Mouse (Mus musculus): ENCODE measurements at regions not wholly inside any gene's neighbourhood (a gene's known extent, or its start where the extent isn't known, plus 50 kb on each side); places are given as distances from the start of the nearest gene placed in this dataset.

GRCm38 (mm10) chr9:115646226-115646625 lies 263.0 kb upstream of the Gadl1 start:
- no peak for TF ChIP-seq POU5F1 (IDR thresholded peaks at IDR 0.05; ENCODE audit: borderline replicate concordance, low read length)
- TF ChIP-seq NANOG (IDR thresholded peaks at IDR 0.05; ENCODE audit: borderline replicate concordance, low read length) = peak; percentile 54; the same call in 1 of the 2 replicates
- TF ChIP-seq CTCF (conservative IDR thresholded peaks at IDR 0.05; ENCODE audit: low read length) = no peak
- Histone ChIP-seq H3K27me3 (ENCODE audit: insufficient read depth, low read length) (peaks cover 4% of the 10 kb centered on the region; the same call in 1 of the 2 replicates), H3K4me1 (replicated peaks; ENCODE audit: low read depth, low read length) (peaks cover 25% of the 10 kb centered on the region), H3K9me3 (ENCODE audit: low read length) (no peaks in the 10 kb centered on the region; the same call in 1 of the 2 replicates), H3K4me3 (replicated peaks; ENCODE audit: low read length) (no peak overlapping the region), H3K36me3 (ENCODE audit: insufficient read depth, low read length) (no peaks in the 10 kb centered on the region)

DNA sequence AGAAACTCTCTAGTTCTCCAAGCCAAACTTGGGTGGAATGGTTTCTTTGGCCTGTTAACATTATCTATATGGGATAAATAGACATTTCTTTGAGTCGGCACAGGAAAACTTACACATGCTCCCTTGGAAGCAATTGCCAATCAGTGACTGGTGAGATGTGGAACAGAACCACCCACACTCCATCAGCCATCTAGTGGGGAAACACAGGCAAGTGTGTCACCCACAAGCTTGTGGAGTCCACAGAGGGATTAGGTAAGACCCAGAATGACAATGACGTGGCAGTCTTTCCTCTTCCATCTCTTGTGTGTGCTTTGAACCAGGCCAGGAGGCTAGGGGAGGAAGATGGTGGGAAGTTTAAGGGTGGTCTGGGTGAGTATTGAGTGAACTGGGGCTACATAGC lies 257.5 kb upstream of the Gadl1 start:
- Histone ChIP-seq H3K4me1 (replicated peaks; ENCODE audit: low read depth, low read length) (peaks cover 9% of the 10 kb centered on the region), H3K4me3 (replicated peaks; ENCODE audit: low read length) (no peak overlapping the region), H3K9me3 (ENCODE audit: low read length) (no peaks in the 10 kb centered on the region; the same call in 1 of the 2 replicates), H3K36me3 (ENCODE audit: insufficient read depth, low read length) (no peaks in the 10 kb centered on the region), H3K27me3 (ENCODE audit: insufficient read depth, low read length) (peaks cover 2% of the 10 kb centered on the region; the same call in 1 of the 2 replicates)
- TF ChIP-seq CTCF (conservative IDR thresholded peaks at IDR 0.05; ENCODE audit: low read length) (no peak), POU5F1 (IDR thresholded peaks at IDR 0.05; ENCODE audit: borderline replicate concordance, low read length) (no peak), NANOG (IDR thresholded peaks at IDR 0.05; ENCODE audit: borderline replicate concordance, low read length) (no peak)

DNA sequence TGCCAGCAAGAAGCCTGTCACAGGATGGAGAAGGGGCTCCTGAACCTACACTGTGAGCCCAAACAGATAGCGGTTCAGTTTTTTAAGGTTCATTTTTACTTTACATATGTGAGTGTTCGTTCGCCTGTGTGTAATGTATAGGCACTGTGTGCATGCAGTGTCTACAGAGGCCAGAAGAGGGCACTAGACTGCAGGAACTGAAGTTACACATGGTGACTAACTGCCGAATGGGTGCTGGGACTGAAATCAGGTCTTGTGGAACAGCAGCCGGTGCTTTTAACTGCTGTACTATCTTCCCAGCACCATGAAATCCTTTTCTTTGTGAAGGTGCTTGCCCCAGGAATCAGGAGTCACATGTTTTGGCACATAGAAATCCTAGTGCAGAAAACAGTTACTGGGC lies 256.1 kb upstream of the Gadl1 start:
- no peaks in the 10 kb centered on the region for H3K36me3 ChIP-seq (ENCODE audit: insufficient read depth, low read length)
- H3K4me1 ChIP-seq (replicated peaks; ENCODE audit: low read depth, low read length) = peaks cover 9% of the 10 kb centered on the region
- TF ChIP-seq NANOG (IDR thresholded peaks at IDR 0.05; ENCODE audit: borderline replicate concordance, low read length) (no peak), POU5F1 (IDR thresholded peaks at IDR 0.05; ENCODE audit: borderline replicate concordance, low read length) (no peak), CTCF (conservative IDR thresholded peaks at IDR 0.05; ENCODE audit: low read length) (peak; percentile 21; the same call in 1 of the 2 replicates)
- no peaks in the 10 kb centered on the region for H3K27me3 ChIP-seq (ENCODE audit: insufficient read depth, low read length)
- no peaks in the 10 kb centered on the region; the same call in 1 of the 2 replicates for H3K9me3 ChIP-seq (ENCODE audit: low read length)
- H3K4me3 ChIP-seq (replicated peaks; ENCODE audit: low read length) = no peak overlapping the region

GRCm38 (mm10) chr9:115654933-115655332 lies 254.3 kb upstream of the Gadl1 start:
- peaks cover 9% of the 10 kb centered on the region for H3K4me1 ChIP-seq (replicated peaks; ENCODE audit: low read depth, low read length)
- no peaks in the 10 kb centered on the region for H3K36me3 ChIP-seq (ENCODE audit: insufficient read depth, low read length)
- no peaks in the 10 kb centered on the region; the same call in 1 of the 2 replicates for H3K9me3 ChIP-seq (ENCODE audit: low read length)
- H3K4me3 ChIP-seq (replicated peaks; ENCODE audit: low read length) = no peak overlapping the region
- H3K27me3 ChIP-seq (ENCODE audit: insufficient read depth, low read length) = no peaks in the 10 kb centered on the region
- TF ChIP-seq CTCF (conservative IDR thresholded peaks at IDR 0.05; ENCODE audit: low read length) (no peak), NANOG (IDR thresholded peaks at IDR 0.05; ENCODE audit: borderline replicate concordance, low read length) (no peak), POU5F1 (IDR thresholded peaks at IDR 0.05; ENCODE audit: borderline replicate concordance, low read length) (no peak)

- no peaks in the 10 kb centered on the region for H3K36me3 ChIP-seq (ENCODE audit: insufficient read depth, low read length)
- no peak for TF ChIP-seq CTCF (conservative IDR thresholded peaks at IDR 0.05; ENCODE audit: low read length)
- TF ChIP-seq POU5F1 (IDR thresholded peaks at IDR 0.05; ENCODE audit: borderline replicate concordance, low read length) = no peak
- no peak for TF ChIP-seq NANOG (IDR thresholded peaks at IDR 0.05; ENCODE audit: borderline replicate concordance, low read length)
- no peaks in the 10 kb centered on the region for H3K27me3 ChIP-seq (ENCODE audit: insufficient read depth, low read length)
- H3K4me1 ChIP-seq (replicated peaks; ENCODE audit: low read depth, low read length) = peaks cover 9% of the 10 kb centered on the region
- no peaks in the 10 kb centered on the region for H3K9me3 ChIP-seq (ENCODE audit: low read length)
- no peak overlapping the region for H3K4me3 ChIP-seq (replicated peaks; ENCODE audit: low read length)
Measured at GRCm38 (mm10) chr9:115656538-115656937, 252.7 kb upstream of the Gadl1 start.

DNA sequence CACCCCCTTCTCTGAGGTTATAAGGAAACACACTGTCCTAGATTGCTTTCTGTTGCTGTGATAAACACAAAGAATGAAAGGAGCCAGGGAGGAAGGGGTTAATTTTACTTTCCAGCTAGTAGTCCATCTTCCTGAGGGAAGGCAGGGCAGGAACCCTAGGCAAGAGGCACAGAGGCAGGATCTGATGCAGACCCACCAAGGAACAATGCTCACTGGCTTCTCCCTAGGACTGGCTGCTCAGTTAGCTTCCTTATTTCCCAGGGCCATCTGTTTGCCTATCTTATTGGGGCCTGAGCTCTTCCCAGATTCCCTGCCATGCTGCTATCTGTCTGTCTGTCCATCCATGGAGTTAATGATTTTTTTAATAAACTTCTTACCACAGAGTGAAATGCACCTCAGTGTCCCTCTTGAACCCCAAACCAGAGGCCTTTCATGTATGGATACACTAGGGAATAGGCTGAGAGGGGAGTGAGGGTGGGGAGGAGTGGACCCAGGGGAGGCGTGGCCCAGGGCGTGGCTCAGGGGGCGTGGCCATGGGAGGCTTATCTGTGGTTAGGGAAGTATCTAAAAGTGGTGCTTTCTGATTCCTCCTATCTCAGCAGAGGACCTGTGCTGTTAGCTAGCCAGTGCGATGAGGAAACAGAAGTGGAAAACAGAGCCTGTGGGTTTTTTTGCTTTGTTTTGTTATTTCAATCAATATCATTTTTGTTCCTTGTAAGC lies 252.1 kb upstream of the Gadl1 start:
- no peaks in the 10 kb centered on the region for H3K27me3 ChIP-seq (ENCODE audit: insufficient read depth, low read length)
- H3K4me1 ChIP-seq (replicated peaks; ENCODE audit: low read depth, low read length) = peaks cover 9% of the 10 kb centered on the region
- no peaks in the 10 kb centered on the region for H3K36me3 ChIP-seq (ENCODE audit: insufficient read depth, low read length)
- H3K4me3 ChIP-seq (replicated peaks; ENCODE audit: low read length) = no peak overlapping the region
- TF ChIP-seq CTCF (conservative IDR thresholded peaks at IDR 0.05; ENCODE audit: low read length) = no peak
- TF ChIP-seq POU5F1 (IDR thresholded peaks at IDR 0.05; ENCODE audit: borderline replicate concordance, low read length) = no peak
- TF ChIP-seq NANOG (IDR thresholded peaks at IDR 0.05; ENCODE audit: borderline replicate concordance, low read length) = no peak
- H3K9me3 ChIP-seq (ENCODE audit: low read length) = no peaks in the 10 kb centered on the region

GRCm38 (mm10) chr9:115658477-115658876 lies 250.8 kb upstream of the Gadl1 start:
- Histone ChIP-seq H3K4me1 (replicated peaks; ENCODE audit: low read depth, low read length) (peaks cover 9% of the 10 kb centered on the region), H3K9me3 (ENCODE audit: low read length) (no peaks in the 10 kb centered on the region), H3K27me3 (ENCODE audit: insufficient read depth, low read length) (no peaks in the 10 kb centered on the region), H3K4me3 (replicated peaks; ENCODE audit: low read length) (no peak overlapping the region), H3K36me3 (ENCODE audit: insufficient read depth, low read length) (no peaks in the 10 kb centered on the region)
- TF ChIP-seq NANOG (IDR thresholded peaks at IDR 0.05; ENCODE audit: borderline replicate concordance, low read length) = no peak
- TF ChIP-seq CTCF (conservative IDR thresholded peaks at IDR 0.05; ENCODE audit: low read length) = no peak
- no peak for TF ChIP-seq POU5F1 (IDR thresholded peaks at IDR 0.05; ENCODE audit: borderline replicate concordance, low read length)

DNA sequence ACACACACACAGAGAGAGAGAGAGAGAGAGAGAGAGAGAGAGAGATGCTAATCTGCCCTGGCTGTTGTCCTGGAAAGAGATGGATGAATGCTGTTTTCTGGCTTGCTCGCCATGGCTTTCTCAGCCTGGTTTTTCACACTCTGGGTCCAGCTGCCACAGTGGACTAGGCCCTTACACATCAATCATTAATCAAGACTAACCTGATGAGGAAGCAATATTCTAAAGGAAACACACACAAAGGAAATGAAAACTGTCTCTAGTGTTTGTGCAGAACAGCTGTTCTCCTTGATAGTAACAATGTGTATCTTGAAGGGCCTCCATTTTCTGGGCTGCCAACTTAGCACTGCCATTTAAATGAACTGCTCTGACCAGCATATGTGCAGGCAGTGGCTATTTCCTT lies 248.9 kb upstream of the Gadl1 start:
- H3K4me1 ChIP-seq (replicated peaks; ENCODE audit: low read depth, low read length) = peaks cover 9% of the 10 kb centered on the region
- no peaks in the 10 kb centered on the region for H3K9me3 ChIP-seq (ENCODE audit: low read length)
- no peak overlapping the region for H3K4me3 ChIP-seq (replicated peaks; ENCODE audit: low read length)
- TF ChIP-seq CTCF (conservative IDR thresholded peaks at IDR 0.05; ENCODE audit: low read length) (no peak), NANOG (IDR thresholded peaks at IDR 0.05; ENCODE audit: borderline replicate concordance, low read length) (no peak), POU5F1 (IDR thresholded peaks at IDR 0.05; ENCODE audit: borderline replicate concordance, low read length) (no peak)
- H3K36me3 ChIP-seq (ENCODE audit: insufficient read depth, low read length) = no peaks in the 10 kb centered on the region
- no peaks in the 10 kb centered on the region for H3K27me3 ChIP-seq (ENCODE audit: insufficient read depth, low read length)
